Mouse (Mus musculus) large intestine, adult 2 months (tissue): ENCODE results near the gene Gm21541. TPM values are rescaled to one million over a fixed set of nuclear protein-coding genes. Genes with fewer than 3 reads are reported as not detected.
"Not testable (repeated sequence)": the region's sequence is repeated elsewhere in the genome, so short reads cannot be mapped to it uniquely, and the experiment has no call there.

Experiments
- DNase-seq: peaks from one replicate; pipeline ENCODE4 v3.0.0-alpha.2; 2012; ENCODE audit warnings: low read depth, low spot score
- WGBS: fragments of 180-500 bp; shearing (Covaris S2); methylation state at CpG from one replicate; pipeline ENCODE4 v1.1.7; 2018; 5-methylcytosine and 5-hydroxymethylcytosine counted together
- polyA plus RNA-seq: library from polyadenylated mRNA; depleted of rRNA; stranded (reverse); fragments of >200 nt; gene quantifications from 2 replicates; pipeline ENCODE4 v1.2.3, GENCODE M21; 2012; rRNA removed

The Gm21541 gene
- polyA plus RNA-seq: 2.0 TPM in 1 of 2 replicates, not detected in the other

GRCm38 (mm10) chr4:41903310-41903709, at the start of gene Gm21541:
Gene Gm21541 (plus strand): TSS chr4:41903610.
- DNase-seq: not testable (repeated sequence)
- WGBS: no CpG with 5 or more reads among the region's 5 CpGs

GRCm38 (mm10) chr4:41941272-41941671, 37.9 kb downstream of the Gm21541 start, which contains the start of gene Gm20878:
Gene Gm20878 (plus strand): TSS chr4:41941572.
- DNase-seq: not testable (repeated sequence)
- WGBS: no CpG with 5 or more reads among the region's 8 CpGs

Other genes starting within 250 kb of the Gm21541 start
- gene Cntfr, start 206.5 kb upstream of the Gm21541 start, polyA plus RNA-seq: 1.4 TPM in 2 replicates
- 27.6 and 27.9 TPM in 2 replicates for gene Il11ra1, start 203.6 kb upstream of the Gm21541 start, polyA plus RNA-seq
- 37.7 and 41.3 TPM in 2 replicates for gene Rpp25l, start 190.1 kb upstream of the Gm21541 start, polyA plus RNA-seq
- gene Dctn3, start 180.4 kb upstream of the Gm21541 start, polyA plus RNA-seq: 59.3 and 65.9 TPM in 2 replicates
- 0.04 TPM in 1 of 2 replicates, not detected in the other for gene Arid3c, start 172.5 kb upstream of the Gm21541 start, polyA plus RNA-seq
- gene Galt, start 148.4 kb upstream of the Gm21541 start, polyA plus RNA-seq: 71.2 and 87.4 TPM in 2 replicates
- gene Sigmar1, start 147.5 kb upstream of the Gm21541 start, polyA plus RNA-seq: 76.2 and 80.9 TPM in 2 replicates
- 13.1 and 13.6 TPM in 2 replicates for gene Ccl27a, start 129.4 kb upstream of the Gm21541 start, polyA plus RNA-seq
- 0.22 and 0.26 TPM in 2 replicates for gene Gm20878, start 38.0 kb downstream of the Gm21541 start, polyA plus RNA-seq
- gene Fam205a4, start 62.4 kb downstream of the Gm21541 start, polyA plus RNA-seq: not detected in 2 replicates
- gene Gm21093, start 131.1 kb downstream of the Gm21541 start, polyA plus RNA-seq: not detected in 2 replicates
- not detected in 2 replicates for gene Gm3893, start 187.6 kb downstream of the Gm21541 start, polyA plus RNA-seq
- not detected in 2 replicates for gene Gm13304, start 211.2 kb downstream of the Gm21541 start, polyA plus RNA-seq
- not detected in 2 replicates for gene Gm13306, start 249.8 kb downstream of the Gm21541 start, polyA plus RNA-seq